Mouse (Mus musculus): ENCODE measurements around the gene Rab37. TPM values are rescaled to one million over a fixed set of nuclear protein-coding genes. Genes with fewer than 3 reads are reported as not detected.

Rab37 gene
- polyA plus RNA-seq, 1 experiment, result 22.7 TPM

GRCm38 (mm10) chr11:115084595-115084994 is 6.6 kb upstream of the Rab37 start:
- no peak for DNase-seq (ENCODE audit: extremely low spot score in 1 of 2, low spot score in 1 of 2)

- no peak for DNase-seq (ENCODE audit: extremely low spot score in 1 of 2, low spot score in 1 of 2)
These were observed 6.2 kb upstream of the Rab37 start for GRCm38 (mm10) chr11:115085064-115085463.

GRCm38 (mm10) chr11:115086213-115086612 is 5.0 kb upstream of the Rab37 start:
- DNase-seq (ENCODE audit: extremely low spot score in 1 of 2, low spot score in 1 of 2), result no peak

GRCm38 (mm10) chr11:115089853-115090252 is 1.4 kb upstream of the Rab37 start:
- DNase-seq (ENCODE audit: extremely low spot score in 1 of 2, low spot score in 1 of 2), result no peak

- DNase-seq (ENCODE audit: extremely low spot score in 1 of 2, low spot score in 1 of 2), result no peak
These were observed 909 bp downstream of the Rab37 start for GRCm38 (mm10) chr11:115092140-115092539.

GRCm38 (mm10) chr11:115098203-115098932 is 7.1 kb downstream of the Rab37 start:
- no peak for DNase-seq (ENCODE audit: extremely low spot score in 1 of 2, low spot score in 1 of 2)

- DNase-seq (ENCODE audit: extremely low spot score in 1 of 2, low spot score in 1 of 2), result no peak
These were observed 8.1 kb downstream of the Rab37 start for GRCm38 (mm10) chr11:115099241-115099840.

- DNase-seq (ENCODE audit: extremely low spot score in 1 of 2, low spot score in 1 of 2), result no peak
These were observed 8.9 kb downstream of the Rab37 start for GRCm38 (mm10) chr11:115100032-115100621.

- no peak for DNase-seq (ENCODE audit: extremely low spot score in 1 of 2, low spot score in 1 of 2)
These were observed 9.5 kb downstream of the Rab37 start for GRCm38 (mm10) chr11:115100741-115101140.

- no peak for DNase-seq (ENCODE audit: extremely low spot score in 1 of 2, low spot score in 1 of 2)
These were observed 10.4 kb downstream of the Rab37 start for GRCm38 (mm10) chr11:115101615-115102051.

- no peak for DNase-seq (ENCODE audit: extremely low spot score in 1 of 2, low spot score in 1 of 2)
These were observed 10.9 kb downstream of the Rab37 start for GRCm38 (mm10) chr11:115102116-115102515.

GRCm38 (mm10) chr11:115103470-115104413 is 12.5 kb downstream of the Rab37 start:
- DNase-seq (ENCODE audit: extremely low spot score in 1 of 2, low spot score in 1 of 2), result no peak

- no peak for DNase-seq (ENCODE audit: extremely low spot score in 1 of 2, low spot score in 1 of 2)
These were observed 13.7 kb downstream of the Rab37 start for GRCm38 (mm10) chr11:115104769-115105563.

GRCm38 (mm10) chr11:115106638-115107037 is 15.4 kb downstream of the Rab37 start:
- no peak for DNase-seq (ENCODE audit: extremely low spot score in 1 of 2, low spot score in 1 of 2)

- DNase-seq (ENCODE audit: extremely low spot score in 1 of 2, low spot score in 1 of 2), result no peak
These were observed 16.2 kb downstream of the Rab37 start for GRCm38 (mm10) chr11:115107403-115107916.

GRCm38 (mm10) chr11:115108176-115108575 is 16.9 kb downstream of the Rab37 start:
- no peak for DNase-seq (ENCODE audit: extremely low spot score in 1 of 2, low spot score in 1 of 2)

GRCm38 (mm10) chr11:115110271-115110670 is 19.0 kb downstream of the Rab37 start:
- DNase-seq (ENCODE audit: extremely low spot score in 1 of 2, low spot score in 1 of 2), result no peak

GRCm38 (mm10) chr11:115112196-115112595 is 21.0 kb downstream of the Rab37 start:
- no peak for DNase-seq (ENCODE audit: extremely low spot score in 1 of 2, low spot score in 1 of 2)

GRCm38 (mm10) chr11:115119409-115119808 is 28.2 kb downstream of the Rab37 start:
- no peak for DNase-seq (ENCODE audit: extremely low spot score in 1 of 2, low spot score in 1 of 2)

GRCm38 (mm10) chr11:115128483-115128882 is 37.3 kb downstream of the Rab37 start:
- DNase-seq (ENCODE audit: extremely low spot score in 1 of 2, low spot score in 1 of 2), result no peak

All from frontal cortex, adult 2 months (tissue).